Mouse (Mus musculus): ENCODE results near the gene Idnk. TPM values are rescaled to one million over a fixed set of nuclear protein-coding genes. Genes with fewer than 3 reads are reported as not detected.

Idnk gene
- polyA plus RNA-seq, 1 experiment, result 6.0 TPM

DNA sequence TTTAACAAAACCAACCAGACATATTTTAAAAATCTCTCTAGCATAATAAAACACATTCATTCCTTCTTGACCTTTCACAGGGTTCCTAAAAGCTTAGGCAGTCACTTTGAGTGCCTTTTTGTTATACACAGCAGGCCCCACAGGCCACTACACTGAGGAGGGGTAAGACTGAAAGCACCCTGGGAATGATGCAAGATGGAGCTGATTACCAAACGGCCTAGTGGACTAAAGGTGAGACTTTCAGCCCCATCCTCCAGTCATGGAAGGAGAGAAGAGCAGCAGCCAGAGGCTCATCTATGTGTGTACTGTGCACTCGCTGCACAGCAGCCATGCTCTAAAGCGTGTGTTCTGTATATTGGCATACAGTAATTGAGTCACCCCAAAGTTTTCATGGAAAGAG, 37.5 kb downstream of the Idnk start:
- Histone ChIP-seq H3K36me3 (ENCODE audit: control insufficient read depth, insufficient read depth, low read length) (no peaks in the 10 kb centered on the region; the same call in none of the 2 replicates), H3K27me3 (ENCODE audit: control insufficient read depth, insufficient read depth, low read length) (no peaks in the 10 kb centered on the region), H3K27ac (ENCODE audit: control insufficient read depth, insufficient read depth, low read depth, low read length) (no peak overlapping the region), H3K4me1 (ENCODE audit: control insufficient read depth, insufficient read depth, low read length) (no peaks in the 10 kb centered on the region), H3K4me3 (ENCODE audit: control insufficient read depth, low read depth, low read length) (no peak overlapping the region)
- TF ChIP-seq CTCF (IDR thresholded peaks at IDR 0.05; ENCODE audit: control insufficient read depth, insufficient read depth, insufficient replicate concordance, low read depth, low read length) (no peak), POLR2A (IDR thresholded peaks at IDR 0.05; ENCODE audit: control insufficient read depth, low read depth, low read length) (no peak)

DNA sequence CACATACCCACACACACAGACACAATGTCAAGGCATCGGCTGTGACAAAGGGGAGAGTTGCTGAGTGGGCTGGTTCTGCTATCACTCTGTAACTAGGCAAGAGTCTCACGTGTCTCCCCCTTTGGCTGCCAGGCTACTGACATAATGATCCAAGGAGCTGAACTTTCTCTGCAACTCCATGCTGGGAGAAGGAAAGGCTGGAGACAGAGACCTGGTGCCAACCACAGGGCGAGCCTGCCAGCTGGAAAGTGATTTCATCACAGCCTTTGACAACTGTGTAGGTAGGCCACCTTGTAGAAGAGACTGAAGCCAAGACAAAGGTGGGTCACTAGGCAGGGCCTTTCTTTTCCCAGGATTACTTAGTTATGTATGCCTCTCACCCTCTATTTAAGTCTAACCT, 39.8 kb downstream of the Idnk start:
- no peaks in the 10 kb centered on the region; the same call in none of the 2 replicates for H3K36me3 ChIP-seq (ENCODE audit: control insufficient read depth, insufficient read depth, low read length)
- no peak overlapping the region for H3K27ac ChIP-seq (ENCODE audit: control insufficient read depth, insufficient read depth, low read depth, low read length)
- H3K4me3 ChIP-seq (ENCODE audit: control insufficient read depth, low read depth, low read length), result no peak overlapping the region
- H3K4me1 ChIP-seq (ENCODE audit: control insufficient read depth, insufficient read depth, low read length), result no peaks in the 10 kb centered on the region
- TF ChIP-seq CTCF (IDR thresholded peaks at IDR 0.05; ENCODE audit: control insufficient read depth, insufficient read depth, insufficient replicate concordance, low read depth, low read length), result no peak
- TF ChIP-seq POLR2A (IDR thresholded peaks at IDR 0.05; ENCODE audit: control insufficient read depth, low read depth, low read length), result no peak
- H3K27me3 ChIP-seq (ENCODE audit: control insufficient read depth, insufficient read depth, low read length), result no peaks in the 10 kb centered on the region

DNA sequence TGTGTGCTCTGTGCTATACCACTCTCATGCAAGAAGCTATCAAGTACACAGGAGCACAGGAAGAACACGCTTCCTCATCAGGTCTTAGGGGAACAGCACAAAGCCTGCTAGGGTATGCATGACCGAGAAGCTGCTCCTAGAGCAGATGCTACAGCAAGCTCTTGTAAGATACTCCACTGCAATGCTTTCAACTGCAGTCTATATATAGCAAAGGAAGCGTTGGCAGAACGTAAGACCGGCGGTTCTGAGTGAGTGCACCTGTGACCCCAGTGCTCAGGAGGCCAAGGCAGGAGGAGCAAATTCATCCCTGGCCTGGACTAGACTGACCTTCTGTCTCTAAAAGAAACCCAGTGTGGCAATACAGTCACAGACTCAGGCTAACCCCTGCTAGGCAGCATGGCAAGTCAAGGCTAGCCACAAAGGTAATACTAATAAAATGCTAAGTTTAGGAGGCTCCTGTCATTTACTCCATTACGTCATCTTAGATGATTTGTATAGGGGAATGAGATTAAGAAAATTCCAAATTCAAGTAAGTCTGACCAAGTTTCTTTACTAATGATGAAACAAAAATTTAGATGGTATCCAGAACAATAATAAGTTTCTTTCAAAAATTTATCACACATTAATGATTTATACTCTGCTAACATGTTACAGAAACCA, 40.7 kb downstream of the Idnk start:
- Histone ChIP-seq H3K27ac (ENCODE audit: control insufficient read depth, insufficient read depth, low read depth, low read length) (no peak overlapping the region), H3K4me3 (ENCODE audit: control insufficient read depth, low read depth, low read length) (no peak overlapping the region), H3K36me3 (ENCODE audit: control insufficient read depth, insufficient read depth, low read length) (no peaks in the 10 kb centered on the region; the same call in none of the 2 replicates), H3K27me3 (ENCODE audit: control insufficient read depth, insufficient read depth, low read length) (no peaks in the 10 kb centered on the region), H3K4me1 (ENCODE audit: control insufficient read depth, insufficient read depth, low read length) (no peaks in the 10 kb centered on the region)
- no peak for TF ChIP-seq POLR2A (IDR thresholded peaks at IDR 0.05; ENCODE audit: control insufficient read depth, low read depth, low read length)
- no peak for TF ChIP-seq CTCF (IDR thresholded peaks at IDR 0.05; ENCODE audit: control insufficient read depth, insufficient read depth, insufficient replicate concordance, low read depth, low read length)

DNA sequence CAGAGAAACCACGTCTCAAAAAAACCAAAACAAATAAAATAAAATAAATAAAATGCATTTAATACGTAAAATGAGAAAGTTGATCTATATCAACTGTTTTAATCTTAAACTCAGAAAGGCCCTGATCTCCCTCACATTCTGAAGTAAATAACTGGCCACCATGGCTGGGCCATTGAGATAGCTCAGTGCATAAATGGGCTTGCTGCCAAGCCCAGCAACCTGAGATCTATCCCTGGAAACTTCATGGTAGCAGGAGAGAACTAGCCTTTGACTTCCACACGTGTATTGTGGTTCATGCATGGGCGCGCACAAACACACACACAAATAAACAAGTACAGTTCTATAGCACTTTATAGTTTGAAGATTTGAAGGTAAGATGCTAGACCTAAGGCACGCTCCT, 43.9 kb downstream of the Idnk start:
- no peaks in the 10 kb centered on the region for H3K27me3 ChIP-seq (ENCODE audit: control insufficient read depth, insufficient read depth, low read length)
- no peak overlapping the region for H3K27ac ChIP-seq (ENCODE audit: control insufficient read depth, insufficient read depth, low read depth, low read length)
- H3K4me1 ChIP-seq (ENCODE audit: control insufficient read depth, insufficient read depth, low read length), result no peaks in the 10 kb centered on the region
- H3K36me3 ChIP-seq (ENCODE audit: control insufficient read depth, insufficient read depth, low read length), result no peaks in the 10 kb centered on the region
- TF ChIP-seq POLR2A (IDR thresholded peaks at IDR 0.05; ENCODE audit: control insufficient read depth, low read depth, low read length) (no peak), CTCF (IDR thresholded peaks at IDR 0.05; ENCODE audit: control insufficient read depth, insufficient read depth, insufficient replicate concordance, low read depth, low read length) (no peak)
- H3K4me3 ChIP-seq (ENCODE audit: control insufficient read depth, low read depth, low read length), result no peak overlapping the region

DNA sequence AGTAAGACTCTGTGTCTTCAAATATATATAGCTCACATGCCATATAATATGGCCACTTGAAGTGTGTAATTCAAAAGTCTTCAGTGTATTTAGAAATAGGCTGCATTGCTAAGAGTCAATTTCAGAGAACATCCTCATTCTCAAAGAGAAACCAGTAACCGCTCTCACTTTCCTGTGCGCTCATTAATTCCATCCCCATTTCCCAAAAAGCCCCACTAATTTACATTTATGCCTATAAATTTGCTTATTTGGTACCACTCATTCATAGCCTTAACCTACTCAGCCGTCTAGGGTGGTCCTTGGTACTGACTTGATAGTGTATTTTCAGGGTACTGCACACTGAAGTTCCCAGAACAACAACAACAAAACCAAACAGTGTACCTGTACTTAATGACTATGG, 44.5 kb downstream of the Idnk start:
- Histone ChIP-seq H3K36me3 (ENCODE audit: control insufficient read depth, insufficient read depth, low read length) (no peaks in the 10 kb centered on the region), H3K4me1 (ENCODE audit: control insufficient read depth, insufficient read depth, low read length) (no peaks in the 10 kb centered on the region), H3K27me3 (ENCODE audit: control insufficient read depth, insufficient read depth, low read length) (no peaks in the 10 kb centered on the region), H3K4me3 (ENCODE audit: control insufficient read depth, low read depth, low read length) (no peak overlapping the region), H3K27ac (ENCODE audit: control insufficient read depth, insufficient read depth, low read depth, low read length) (no peak overlapping the region)
- no peak for TF ChIP-seq CTCF (IDR thresholded peaks at IDR 0.05; ENCODE audit: control insufficient read depth, insufficient read depth, insufficient replicate concordance, low read depth, low read length)
- no peak for TF ChIP-seq POLR2A (IDR thresholded peaks at IDR 0.05; ENCODE audit: control insufficient read depth, low read depth, low read length)

DNA sequence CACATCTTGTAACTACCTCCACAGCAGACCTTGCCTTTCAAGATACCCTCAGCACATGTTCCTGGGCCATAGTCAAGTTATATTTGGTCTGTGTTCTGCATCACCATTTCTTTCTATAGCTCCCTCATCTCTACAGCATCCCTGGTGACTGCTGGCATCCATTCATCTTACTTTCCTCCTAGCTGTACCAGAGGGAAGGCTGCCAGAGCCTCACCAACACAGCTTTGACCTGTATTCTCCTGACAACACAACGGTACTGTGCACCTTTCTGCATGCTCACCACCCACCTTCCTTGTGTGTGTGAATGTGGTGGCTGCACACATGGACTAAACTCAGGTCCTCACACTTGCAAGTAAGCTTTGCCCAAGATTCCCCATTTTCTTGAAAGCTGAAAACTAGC, 45.5 kb downstream of the Idnk start:
- Histone ChIP-seq H3K4me1 (ENCODE audit: control insufficient read depth, insufficient read depth, low read length) (no peaks in the 10 kb centered on the region), H3K36me3 (ENCODE audit: control insufficient read depth, insufficient read depth, low read length) (no peaks in the 10 kb centered on the region), H3K27me3 (ENCODE audit: control insufficient read depth, insufficient read depth, low read length) (no peaks in the 10 kb centered on the region), H3K4me3 (ENCODE audit: control insufficient read depth, low read depth, low read length) (no peak overlapping the region), H3K27ac (ENCODE audit: control insufficient read depth, insufficient read depth, low read depth, low read length) (no peak overlapping the region)
- TF ChIP-seq CTCF (IDR thresholded peaks at IDR 0.05; ENCODE audit: control insufficient read depth, insufficient read depth, insufficient replicate concordance, low read depth, low read length) (no peak), POLR2A (IDR thresholded peaks at IDR 0.05; ENCODE audit: control insufficient read depth, low read depth, low read length) (no peak)

DNA sequence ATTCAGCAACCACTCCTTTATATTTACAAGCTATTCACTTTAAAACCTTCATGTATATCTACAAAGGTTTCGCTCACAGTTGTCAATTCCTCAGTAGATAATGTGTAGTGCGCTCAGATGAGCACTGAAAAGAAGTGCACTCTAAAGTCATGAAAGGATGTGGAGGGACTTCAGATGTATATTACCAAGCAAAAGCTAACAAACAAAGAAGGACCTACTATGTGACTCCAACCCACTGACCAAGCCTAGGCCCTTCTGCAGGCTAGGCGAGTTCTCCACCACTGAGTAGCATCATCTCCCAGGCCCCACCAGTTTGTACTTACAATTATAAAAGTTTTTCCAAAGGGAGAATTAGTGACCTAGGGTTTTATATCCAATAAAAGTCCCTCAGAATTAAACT, 46.8 kb downstream of the Idnk start:
- no peaks in the 10 kb centered on the region for H3K4me1 ChIP-seq (ENCODE audit: control insufficient read depth, insufficient read depth, low read length)
- H3K27ac ChIP-seq (ENCODE audit: control insufficient read depth, insufficient read depth, low read depth, low read length), result no peak overlapping the region
- TF ChIP-seq POLR2A (IDR thresholded peaks at IDR 0.05; ENCODE audit: control insufficient read depth, low read depth, low read length), result no peak

DNA sequence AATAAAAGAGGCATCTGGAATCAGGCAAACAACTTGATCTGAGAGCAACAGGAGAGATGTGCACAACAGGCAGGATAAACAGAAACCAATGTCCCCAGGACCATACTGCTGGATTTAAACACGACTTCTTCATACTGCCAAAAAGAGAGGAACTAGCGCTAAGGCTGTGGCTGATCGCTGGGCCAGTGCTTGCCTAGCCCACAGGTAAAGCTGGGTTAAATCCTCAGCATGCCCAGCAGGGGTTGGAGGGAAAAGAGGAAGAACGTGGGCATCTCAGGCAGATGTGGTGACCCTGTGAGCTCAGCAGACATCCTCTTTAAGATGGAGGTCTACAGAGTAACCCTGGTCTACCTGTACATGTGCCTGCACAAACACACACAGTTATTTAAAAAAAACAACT, 47.5 kb downstream of the Idnk start:
- no peak for TF ChIP-seq CTCF (IDR thresholded peaks at IDR 0.05; ENCODE audit: control insufficient read depth, insufficient read depth, insufficient replicate concordance, low read depth, low read length)
- TF ChIP-seq POLR2A (IDR thresholded peaks at IDR 0.05; ENCODE audit: control insufficient read depth, low read depth, low read length), result no peak
- Histone ChIP-seq H3K4me3 (ENCODE audit: control insufficient read depth, low read depth, low read length) (no peak overlapping the region), H3K27ac (ENCODE audit: control insufficient read depth, insufficient read depth, low read depth, low read length) (no peak overlapping the region), H3K36me3 (ENCODE audit: control insufficient read depth, insufficient read depth, low read length) (no peaks in the 10 kb centered on the region), H3K27me3 (ENCODE audit: control insufficient read depth, insufficient read depth, low read length) (no peaks in the 10 kb centered on the region), H3K4me1 (ENCODE audit: control insufficient read depth, insufficient read depth, low read length) (no peaks in the 10 kb centered on the region)

More for the DNA sequence above, 46.8 kb downstream of the Idnk start:
- no peaks in the 10 kb centered on the region for H3K36me3 ChIP-seq (ENCODE audit: control insufficient read depth, insufficient read depth, low read length)
- no peak overlapping the region for H3K4me3 ChIP-seq (ENCODE audit: control insufficient read depth, low read depth, low read length)
- H3K27me3 ChIP-seq (ENCODE audit: control insufficient read depth, insufficient read depth, low read length), result no peaks in the 10 kb centered on the region

Data from testis, adult 2 months (tissue).